Mouse (Mus musculus): ENCODE measurements at regions not wholly inside any gene's neighbourhood (a gene's known extent, or its start where the extent isn't known, plus 50 kb on each side); places are given as distances from the start of the nearest gene placed in this dataset.
"Not testable (repeated sequence)": the region's sequence is repeated elsewhere in the genome, so short reads cannot be mapped to it uniquely, and the experiment has no call there.

- Histone ChIP-seq H3K36me3 (ENCODE audit: control insufficient read depth, insufficient read depth, low read length) (no peaks in the 10 kb centered on the region), H3K4me2 (ENCODE audit: low read depth, low read length, severe bottlenecking) (no peak overlapping the region), H3K27ac (ENCODE audit: low read depth, low read length) (no peak overlapping the region), H3K9ac (ENCODE audit: low read length) (no peak overlapping the region), H3K9me3 (ENCODE audit: control insufficient read depth, low read length) (no peaks in the 10 kb centered on the region), H3K27me3 (ENCODE audit: control insufficient read depth, insufficient read depth, low read length) (no peaks in the 10 kb centered on the region), H3K4me1 (replicated peaks; ENCODE audit: control insufficient read depth, insufficient read depth, low read length) (no peaks in the 10 kb centered on the region), H3K4me3 (ENCODE audit: low read depth, low read length) (no peak overlapping the region)
- WGBS, result 94% methylated on average over 18 of the region's 18 CpGs
- DNase-seq (ENCODE audit: low spot score) (no peak), ATAC-seq (replicated peaks; ENCODE audit: low FRiP score) (no peak)
Measured at GRCm38 (mm10) chr2:168393341-168393740, 111.8 kb upstream of the Kcng1 start.

DNA sequence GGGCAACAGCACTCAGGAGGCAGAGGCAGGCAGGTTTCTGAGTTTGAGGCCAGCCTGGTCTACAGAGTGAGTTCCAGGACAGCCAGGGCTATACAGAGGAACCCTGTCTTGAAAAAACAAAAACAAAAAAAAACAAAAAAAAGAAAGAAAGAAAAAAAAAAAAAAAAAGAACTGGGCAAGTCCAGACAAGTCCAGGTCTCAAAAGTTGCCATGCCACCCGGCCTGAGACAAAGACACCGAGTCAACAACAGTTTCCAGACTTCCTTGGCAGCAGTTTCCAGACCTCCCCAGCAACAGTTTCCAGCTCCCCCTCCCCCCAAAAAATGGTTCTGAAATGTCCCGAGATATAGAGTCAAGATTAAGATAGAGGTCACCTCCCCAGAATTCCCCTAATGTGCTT, 110.6 kb upstream of the Kcng1 start:
- not testable (repeated sequence) for ATAC-seq (replicated peaks; ENCODE audit: low FRiP score); H3K9me3 ChIP-seq (ENCODE audit: control insufficient read depth, low read length); H3K4me1 ChIP-seq (replicated peaks; ENCODE audit: control insufficient read depth, insufficient read depth, low read length); H3K36me3 ChIP-seq (ENCODE audit: control insufficient read depth, insufficient read depth, low read length); H3K4me2 ChIP-seq (ENCODE audit: low read depth, low read length, severe bottlenecking); H3K27ac ChIP-seq (ENCODE audit: low read depth, low read length); H3K9ac ChIP-seq (ENCODE audit: low read length); H3K4me3 ChIP-seq (ENCODE audit: low read depth, low read length); DNase-seq (ENCODE audit: low spot score); H3K27me3 ChIP-seq (ENCODE audit: control insufficient read depth, insufficient read depth, low read length)
- 90% methylated on average over 3 of the region's 3 CpGs for WGBS

- H3K9ac ChIP-seq (ENCODE audit: low read length), result no peak overlapping the region
- H3K36me3 ChIP-seq (ENCODE audit: control insufficient read depth, insufficient read depth, low read length), result no peaks in the 10 kb centered on the region
- 85% methylated on average over 5 of the region's 5 CpGs for WGBS
- no peak for ATAC-seq (replicated peaks; ENCODE audit: low FRiP score)
- H3K27me3 ChIP-seq (ENCODE audit: control insufficient read depth, insufficient read depth, low read length), result no peaks in the 10 kb centered on the region
- no peak overlapping the region for H3K27ac ChIP-seq (ENCODE audit: low read depth, low read length)
- no peak overlapping the region for H3K4me3 ChIP-seq (ENCODE audit: low read depth, low read length)
- H3K9me3 ChIP-seq (ENCODE audit: control insufficient read depth, low read length), result no peaks in the 10 kb centered on the region; the same call in 1 of the 2 replicates
- no peak for DNase-seq (ENCODE audit: low spot score)
- no peak overlapping the region for H3K4me2 ChIP-seq (ENCODE audit: low read depth, low read length, severe bottlenecking)
- H3K4me1 ChIP-seq (replicated peaks; ENCODE audit: control insufficient read depth, insufficient read depth, low read length), result no peaks in the 10 kb centered on the region
Measured at GRCm38 (mm10) chr2:168380606-168381005, 99.1 kb upstream of the Kcng1 start.

GRCm38 (mm10) chr2:168372356-168372755, 90.8 kb upstream of the Kcng1 start:
- no peak overlapping the region for H3K9ac ChIP-seq (ENCODE audit: low read length)
- no peaks in the 10 kb centered on the region for H3K27me3 ChIP-seq (ENCODE audit: control insufficient read depth, insufficient read depth, low read length)
- DNase-seq (ENCODE audit: low spot score) (no peak), ATAC-seq (replicated peaks; ENCODE audit: low FRiP score) (no peak)
- H3K36me3 ChIP-seq (ENCODE audit: control insufficient read depth, insufficient read depth, low read length), result no peaks in the 10 kb centered on the region
- H3K4me1 ChIP-seq (replicated peaks; ENCODE audit: control insufficient read depth, insufficient read depth, low read length), result no peaks in the 10 kb centered on the region
- no peak overlapping the region for H3K4me3 ChIP-seq (ENCODE audit: low read depth, low read length)
- WGBS, result 90% methylated on average over 5 of the region's 5 CpGs
- H3K9me3 ChIP-seq (ENCODE audit: control insufficient read depth, low read length), result peaks cover 3% of the 10 kb centered on the region; the same call in 1 of the 2 replicates
- no peak overlapping the region for H3K27ac ChIP-seq (ENCODE audit: low read depth, low read length)
- no peak overlapping the region for H3K4me2 ChIP-seq (ENCODE audit: low read depth, low read length, severe bottlenecking)

- Histone ChIP-seq H3K4me3 (ENCODE audit: low read depth, low read length) (no peak overlapping the region), H3K9ac (ENCODE audit: low read length) (no peak overlapping the region), H3K9me3 (ENCODE audit: control insufficient read depth, low read length) (peaks cover 3% of the 10 kb centered on the region; the same call in 1 of the 2 replicates), H3K27ac (ENCODE audit: low read depth, low read length) (no peak overlapping the region), H3K4me2 (ENCODE audit: low read depth, low read length, severe bottlenecking) (no peak overlapping the region), H3K36me3 (ENCODE audit: control insufficient read depth, insufficient read depth, low read length) (no peaks in the 10 kb centered on the region), H3K27me3 (ENCODE audit: control insufficient read depth, insufficient read depth, low read length) (no peaks in the 10 kb centered on the region), H3K4me1 (replicated peaks; ENCODE audit: control insufficient read depth, insufficient read depth, low read length) (no peaks in the 10 kb centered on the region)
- no peak for ATAC-seq (replicated peaks; ENCODE audit: low FRiP score)
- 49% methylated on average over 3 of the region's 3 CpGs for WGBS
- DNase-seq (ENCODE audit: low spot score), result no peak
Measured at GRCm38 (mm10) chr2:168371245-168371644, 89.7 kb upstream of the Kcng1 start.

DNA sequence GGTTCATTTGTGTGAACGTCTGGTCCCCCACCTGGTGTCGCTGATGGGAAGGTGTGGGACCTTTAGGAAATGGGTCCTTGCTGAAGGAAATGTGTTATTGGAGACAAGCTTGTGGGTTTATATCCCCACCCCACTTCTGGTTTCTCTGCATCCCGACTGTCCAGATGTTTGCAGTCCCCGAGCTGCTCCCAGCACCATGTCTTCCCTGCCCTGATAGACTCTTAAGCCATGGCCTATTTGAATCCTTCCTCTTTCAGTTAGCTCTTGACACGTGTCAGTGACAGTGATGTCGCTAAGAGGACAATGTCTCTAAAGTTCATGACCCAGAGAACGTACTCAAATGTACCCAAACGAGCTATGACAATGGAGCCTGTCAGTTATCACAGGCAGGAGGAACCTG, 77.7 kb upstream of the Kcng1 start:
- H3K27me3 ChIP-seq (ENCODE audit: control insufficient read depth, insufficient read depth, low read length), result no peaks in the 10 kb centered on the region
- no peak for DNase-seq (ENCODE audit: low spot score)
- H3K4me1 ChIP-seq (replicated peaks; ENCODE audit: control insufficient read depth, insufficient read depth, low read length), result no peaks in the 10 kb centered on the region
- H3K36me3 ChIP-seq (ENCODE audit: control insufficient read depth, insufficient read depth, low read length), result no peaks in the 10 kb centered on the region
- ATAC-seq (replicated peaks; ENCODE audit: low FRiP score), result no peak
- H3K4me2 ChIP-seq (ENCODE audit: low read depth, low read length, severe bottlenecking), result no peak overlapping the region
- no peaks in the 10 kb centered on the region for H3K9me3 ChIP-seq (ENCODE audit: control insufficient read depth, low read length)
- 71% methylated on average over 8 of the region's 8 CpGs for WGBS
- no peak overlapping the region for H3K27ac ChIP-seq (ENCODE audit: low read depth, low read length)
- no peak overlapping the region for H3K9ac ChIP-seq (ENCODE audit: low read length)
- H3K4me3 ChIP-seq (ENCODE audit: low read depth, low read length), result no peak overlapping the region

DNA sequence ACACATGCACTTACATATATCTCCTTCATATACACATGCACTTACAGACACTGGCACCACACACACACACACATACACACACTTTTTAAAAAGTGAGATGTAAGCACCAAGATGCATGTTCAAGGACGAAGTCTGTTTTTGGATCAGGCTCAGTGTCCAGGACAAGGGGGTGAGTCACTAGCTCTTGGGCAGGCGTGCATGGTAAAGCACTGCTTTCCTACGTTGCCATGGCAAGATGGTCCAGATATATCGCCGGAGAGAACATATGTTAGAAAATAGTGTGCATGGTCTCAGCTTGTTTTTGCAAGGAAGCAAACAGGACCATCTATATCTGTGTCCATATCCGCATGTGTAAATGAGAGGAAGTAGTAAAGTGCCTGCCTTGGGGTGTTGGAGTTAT, 77.0 kb upstream of the Kcng1 start:
- ATAC-seq (replicated peaks; ENCODE audit: low FRiP score) (no peak), DNase-seq (ENCODE audit: low spot score) (no peak)
- Histone ChIP-seq H3K9ac (ENCODE audit: low read length) (no peak overlapping the region), H3K27ac (ENCODE audit: low read depth, low read length) (no peak overlapping the region), H3K4me3 (ENCODE audit: low read depth, low read length) (no peak overlapping the region), H3K36me3 (ENCODE audit: control insufficient read depth, insufficient read depth, low read length) (no peaks in the 10 kb centered on the region), H3K9me3 (ENCODE audit: control insufficient read depth, low read length) (no peaks in the 10 kb centered on the region), H3K27me3 (ENCODE audit: control insufficient read depth, insufficient read depth, low read length) (no peaks in the 10 kb centered on the region), H3K4me1 (replicated peaks; ENCODE audit: control insufficient read depth, insufficient read depth, low read length) (no peaks in the 10 kb centered on the region), H3K4me2 (ENCODE audit: low read depth, low read length, severe bottlenecking) (no peak overlapping the region)
- 93% methylated on average over 6 of the region's 6 CpGs for WGBS

GRCm38 (mm10) chr2:168357815-168358214, 76.3 kb upstream of the Kcng1 start:
- Histone ChIP-seq H3K4me1 (replicated peaks; ENCODE audit: control insufficient read depth, insufficient read depth, low read length) (no peaks in the 10 kb centered on the region), H3K4me2 (ENCODE audit: low read depth, low read length, severe bottlenecking) (no peak overlapping the region), H3K27ac (ENCODE audit: low read depth, low read length) (no peak overlapping the region), H3K9ac (ENCODE audit: low read length) (no peak overlapping the region), H3K27me3 (ENCODE audit: control insufficient read depth, insufficient read depth, low read length) (no peaks in the 10 kb centered on the region), H3K9me3 (ENCODE audit: control insufficient read depth, low read length) (no peaks in the 10 kb centered on the region), H3K4me3 (ENCODE audit: low read depth, low read length) (no peak overlapping the region), H3K36me3 (ENCODE audit: control insufficient read depth, insufficient read depth, low read length) (no peaks in the 10 kb centered on the region)
- ATAC-seq (replicated peaks; ENCODE audit: low FRiP score) (no peak), DNase-seq (ENCODE audit: low spot score) (no peak)
- WGBS, result 78% methylated on average over 6 of the region's 6 CpGs

DNA sequence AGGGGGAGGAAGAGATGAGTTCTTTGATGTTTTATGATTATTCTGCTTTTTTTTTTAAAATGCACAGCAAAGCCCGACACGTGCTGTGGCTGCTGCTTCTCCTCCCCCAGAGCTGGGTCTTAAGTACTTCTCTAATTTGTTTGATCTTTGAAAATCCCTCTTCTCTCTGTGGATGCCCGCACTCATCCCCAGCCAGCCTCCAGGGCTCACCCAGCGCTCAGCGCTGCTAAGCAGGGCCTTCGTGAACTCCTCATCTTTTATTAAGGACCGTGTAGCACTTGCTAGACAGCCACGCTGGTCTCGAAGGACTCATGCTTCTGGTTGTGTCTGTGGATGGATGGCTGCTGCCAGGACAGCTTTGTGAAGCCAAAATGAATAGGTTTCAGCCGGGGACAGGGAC, 72.9 kb upstream of the Kcng1 start:
- Histone ChIP-seq H3K4me2 (ENCODE audit: low read depth, low read length, severe bottlenecking) (no peak overlapping the region), H3K9me3 (ENCODE audit: control insufficient read depth, low read length) (no peaks in the 10 kb centered on the region), H3K36me3 (ENCODE audit: control insufficient read depth, insufficient read depth, low read length) (no peaks in the 10 kb centered on the region), H3K4me1 (replicated peaks; ENCODE audit: control insufficient read depth, insufficient read depth, low read length) (no peaks in the 10 kb centered on the region), H3K9ac (ENCODE audit: low read length) (no peak overlapping the region), H3K4me3 (ENCODE audit: low read depth, low read length) (no peak overlapping the region), H3K27ac (ENCODE audit: low read depth, low read length) (no peak overlapping the region), H3K27me3 (ENCODE audit: control insufficient read depth, insufficient read depth, low read length) (no peaks in the 10 kb centered on the region)
- 67% methylated on average over 10 of the region's 10 CpGs for WGBS
- DNase-seq (ENCODE audit: low spot score), result no peak
- ATAC-seq (replicated peaks; ENCODE audit: low FRiP score), result no peak

Measured in forebrain, embryonic 11.5 days (tissue).